In the genomic region with DNA sequence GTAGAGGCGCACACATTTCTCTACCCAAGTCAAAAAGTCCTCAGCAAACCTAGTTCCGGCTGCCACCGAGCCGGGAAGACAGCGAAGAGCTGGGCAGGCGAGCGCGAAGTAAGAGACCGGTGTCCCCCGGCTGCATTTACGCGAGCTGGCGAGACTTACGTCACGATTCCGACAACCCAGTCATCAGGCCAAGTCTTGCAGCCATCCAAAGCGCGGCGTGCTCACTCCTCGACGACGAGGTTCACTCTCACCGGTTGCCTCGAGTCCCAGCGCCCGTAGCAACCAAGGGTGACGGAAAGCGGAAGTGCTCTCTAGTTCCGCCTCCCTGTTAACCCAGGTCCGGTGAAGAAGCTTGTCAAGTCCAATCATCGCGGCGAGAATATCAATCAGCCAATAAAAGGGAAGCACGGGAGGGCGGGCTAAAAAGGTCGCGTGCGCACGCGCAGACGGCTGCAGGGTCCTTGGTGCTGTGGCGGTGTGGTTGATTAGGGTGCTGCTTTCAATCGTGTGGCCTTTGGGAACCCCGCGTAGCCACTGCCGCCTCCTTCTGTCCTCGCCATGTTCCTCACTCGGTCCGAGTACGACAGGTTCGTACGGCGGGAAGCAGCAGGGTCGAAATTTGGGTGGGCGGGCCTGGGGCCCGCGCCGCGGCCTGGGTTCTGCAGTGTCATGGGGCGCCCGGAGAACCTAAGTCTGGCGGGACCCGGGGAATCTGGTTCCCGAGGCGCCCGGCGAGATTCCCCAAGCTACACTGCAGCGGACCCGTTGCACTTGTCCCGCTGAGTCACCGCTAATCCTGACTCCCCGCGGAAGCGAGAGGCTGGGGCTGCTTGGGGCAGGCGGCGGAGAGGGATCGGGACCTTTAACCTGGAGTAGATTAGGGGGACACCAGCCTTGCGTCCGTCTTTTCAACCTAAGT, we compare ENCODE assay signal across 1 mouse cellular context.
TF ChIP-seq lines count a peak whose summit lies in the region.

A gene (plus strand): TSS at position 208 of the 919 bp plus-strand sequence.

TF ChIP-seq in MEL, 35 proteins besides CTCF, POLR2A, EP300 and RAD21 (continued from another document):
- TF ChIP-seq CHD1 (IDR thresholded peaks at IDR 0.05; ENCODE audit: low read depth, low read length) (0 out of 2 replicates have a peak, but pooled peaks have one; percentile 69), E2F4 (IDR thresholded peaks at IDR 0.05; ENCODE audit: borderline replicate concordance, low read depth, low read length) (no peak; the same call in 1 of the 2 replicates), HCFC1 (IDR thresholded peaks at IDR 0.05; ENCODE audit: low read depth, low read length) (peak; percentile 91), TBP (IDR thresholded peaks at IDR 0.05; ENCODE audit: low read depth, low read length) (peak; percentile 69; the same call in 1 of the 2 replicates), MAX (IDR thresholded peaks at IDR 0.05; ENCODE audit: low read length) (peak; percentile 97), NRF1 (IDR thresholded peaks at IDR 0.05; ENCODE audit: insufficient read depth, low read depth, low read length, poor library complexity, severe bottlenecking) (peak; percentile 82), MEF2A (IDR thresholded peaks at IDR 0.05; ENCODE audit: extremely low read depth, insufficient replicate concordance, low read depth, low read length, poor library complexity, severe bottlenecking) (no peak), KAT2A (conservative IDR thresholded peaks at IDR 0.05; ENCODE audit: low read depth, low read length) (peak; percentile 83), POLR2AphosphoS5 (IDR thresholded peaks at IDR 0.05; ENCODE audit: borderline replicate concordance, low read depth, low read length) (no peak), BHLHE40 (IDR thresholded peaks at IDR 0.05; ENCODE audit: borderline replicate concordance, low read depth, low read length) (0 out of 2 replicates have a peak, but pooled peaks have one; percentile 39), ETS1 (IDR thresholded peaks at IDR 0.05; ENCODE audit: low read depth, low read length) (peak; percentile 76), POLR2AphosphoS2 (IDR thresholded peaks at IDR 0.05; ENCODE audit: low read length) (peak; percentile 77), ELF1 (IDR thresholded peaks at IDR 0.05; ENCODE audit: low read depth, low read length) (peak; percentile 93), TAL1 (IDR thresholded peaks at IDR 0.05; ENCODE audit: low read length) (no peak), GATA1 (IDR thresholded peaks at IDR 0.05; ENCODE audit: low read depth, low read length) (no peak)
